Mouse (Mus musculus) forebrain, embryonic 11.5 days (tissue): ENCODE measurements at regions not wholly inside any gene's neighbourhood (a gene's known extent, or its start where the extent isn't known, plus 50 kb on each side); places are given as distances from the start of the nearest gene placed in this dataset.

ENCODE experiments used
- ATAC-seq: fragments of 200-750 bp; cut with Nextera tagmentation; replicated peaks from 2 replicates; pipeline ENCODE4 v1.8.0; 2017; ENCODE audit warnings: moderate TSS enrichment; ENCODE audit not compliant: low FRiP score
- DNase-seq: peaks from one replicate; pipeline ENCODE4 v3.0.0-alpha.2; 2017; ENCODE audit warnings: low spot score
- H3K27ac ChIP-seq: fragments of 300-500 bp; sonication (generic); 2 replicates; pipeline ENCODE4 v1.5.1; 2014; ENCODE audit warnings: low read depth, low read length
- H3K27me3 ChIP-seq: fragments of 300-500 bp; sonication (generic); 2 replicates; pipeline ENCODE4 v1.6.1; 2014; ENCODE audit warnings: mild to moderate bottlenecking, low read length, mixed read lengths; ENCODE audit not compliant: control insufficient read depth, insufficient read depth
- H3K36me3 ChIP-seq: fragments of 300-500 bp; sonication (generic); 2 replicates; pipeline ENCODE4 v1.6.1; 2014; ENCODE audit warnings: mild to moderate bottlenecking, low read length, moderate library complexity, mixed read lengths; ENCODE audit not compliant: control insufficient read depth, insufficient read depth
- H3K4me1 ChIP-seq: fragments of 300-500 bp; sonication (generic); replicated peaks from 2 replicates; pipeline ENCODE4 v1.6.1; 2014; ENCODE audit warnings: low read length, mixed read lengths; ENCODE audit not compliant: control insufficient read depth, insufficient read depth
- H3K4me2 ChIP-seq: fragments of 300-500 bp; sonication (generic); 2 replicates; pipeline ENCODE4 v1.6.1; 2014; ENCODE audit warnings: low read depth, mild to moderate bottlenecking, low read length, moderate library complexity, mixed read lengths; ENCODE audit not compliant: severe bottlenecking
- H3K4me3 ChIP-seq: fragments of 300-500 bp; sonication (generic); 2 replicates; pipeline ENCODE4 v1.5.1; 2014; ENCODE audit warnings: low read depth, low read length
- H3K9ac ChIP-seq: fragments of 300-500 bp; sonication (generic); 2 replicates; pipeline ENCODE4 v1.6.1; 2014; ENCODE audit warnings: low read length
- H3K9me3 ChIP-seq: fragments of 300-500 bp; sonication (generic); 2 replicates; pipeline ENCODE4 v1.6.1; 2016; ENCODE audit warnings: low read length, mixed read lengths; ENCODE audit not compliant: control insufficient read depth
- WGBS: fragments of 180-500 bp; shearing (Covaris S2); extraction: QIAGEN DNeasy Blood & Tissue Kit; methylation state at CpG from one replicate; pipeline ENCODE4 v1.1.7; 2014; 5-methylcytosine and 5-hydroxymethylcytosine counted together

DNA sequence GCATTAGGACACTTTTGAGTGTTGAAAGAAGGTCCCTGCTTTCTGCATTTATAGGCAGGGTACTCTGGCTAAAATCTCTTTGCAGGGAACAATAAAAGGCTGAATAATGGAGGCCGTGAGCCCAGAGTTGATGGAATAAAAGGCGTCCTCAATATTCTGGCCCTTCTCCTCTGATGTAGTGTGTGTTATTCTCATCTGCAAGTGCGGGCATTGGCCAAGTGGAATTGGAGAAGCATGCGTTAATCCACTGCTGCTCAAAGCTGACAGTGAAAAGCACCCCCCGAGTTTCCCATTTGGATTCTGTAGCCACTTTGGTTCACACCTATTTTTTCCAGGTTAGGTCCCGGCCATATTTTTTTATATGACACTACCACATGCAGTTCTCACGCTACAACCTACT is 168.7 kb upstream of the Tbx18 start:
- Histone ChIP-seq H3K36me3 (no peaks in the 10 kb centered on the region), H3K4me3 (no peak overlapping the region), H3K27me3 (no peaks in the 10 kb centered on the region), H3K9ac (no peak overlapping the region), H3K27ac (no peak overlapping the region), H3K9me3 (no peaks in the 10 kb centered on the region), H3K4me2 (no peak overlapping the region), H3K4me1 (no peaks in the 10 kb centered on the region)
- DNase-seq = no peak
- ATAC-seq = no peak
- WGBS = 63% methylated on average over 7 of the region's 7 CpGs

DNA sequence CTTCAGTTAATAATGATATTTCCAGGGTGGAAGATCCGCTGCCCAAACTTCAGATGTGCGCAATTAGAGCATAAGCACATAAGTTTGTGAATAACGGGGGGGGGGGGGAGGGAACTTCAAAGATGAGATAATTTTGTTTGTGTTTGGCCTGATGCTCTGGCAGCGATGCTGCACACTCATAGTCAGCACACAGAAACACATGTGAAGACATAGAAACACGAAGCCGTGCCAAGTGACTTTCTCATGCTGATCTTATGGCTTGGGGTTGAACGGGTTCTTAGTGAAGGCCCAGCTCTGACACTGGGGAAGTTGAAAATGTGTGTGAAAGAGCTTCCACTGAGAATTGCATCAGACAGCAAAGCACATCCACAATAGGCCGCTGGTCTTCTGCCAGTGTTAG is 190.2 kb upstream of the Tbx18 start:
- Histone ChIP-seq H3K9ac (no peak overlapping the region), H3K36me3 (no peaks in the 10 kb centered on the region), H3K27ac (no peak overlapping the region), H3K4me3 (no peak overlapping the region), H3K27me3 (no peaks in the 10 kb centered on the region), H3K4me2 (no peak overlapping the region), H3K4me1 (no peaks in the 10 kb centered on the region), H3K9me3 (no peaks in the 10 kb centered on the region)
- ATAC-seq (no peak), DNase-seq (no peak)
- WGBS = 91% methylated on average over 8 of the region's 8 CpGs

DNA sequence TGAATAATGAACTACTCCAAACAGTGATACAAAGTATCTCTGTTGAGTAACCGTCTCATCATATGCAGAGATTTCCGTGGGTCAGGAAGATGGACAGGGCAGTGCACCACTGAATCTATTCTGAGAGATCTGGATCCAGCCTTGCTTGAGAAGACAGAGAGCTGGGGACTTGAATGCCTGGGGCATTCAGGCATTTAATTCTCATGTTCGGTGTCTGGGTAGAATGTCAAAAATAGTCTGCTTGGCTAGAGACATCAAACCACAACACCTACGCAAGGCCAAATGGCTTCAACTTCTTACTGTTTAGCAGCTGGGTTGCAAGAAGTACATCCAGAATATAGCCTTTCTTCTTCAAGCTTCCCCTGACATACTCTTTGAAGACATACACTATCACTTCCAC is 194.1 kb upstream of the Tbx18 start:
- Histone ChIP-seq H3K27me3 (no peaks in the 10 kb centered on the region), H3K4me1 (no peaks in the 10 kb centered on the region), H3K4me3 (no peak overlapping the region), H3K27ac (no peak overlapping the region), H3K9me3 (no peaks in the 10 kb centered on the region), H3K4me2 (no peak overlapping the region), H3K36me3 (no peaks in the 10 kb centered on the region), H3K9ac (no peak overlapping the region)
- DNase-seq (no peak), ATAC-seq (no peak)
- 90% methylated on average over 4 of the region's 4 CpGs for WGBS

DNA sequence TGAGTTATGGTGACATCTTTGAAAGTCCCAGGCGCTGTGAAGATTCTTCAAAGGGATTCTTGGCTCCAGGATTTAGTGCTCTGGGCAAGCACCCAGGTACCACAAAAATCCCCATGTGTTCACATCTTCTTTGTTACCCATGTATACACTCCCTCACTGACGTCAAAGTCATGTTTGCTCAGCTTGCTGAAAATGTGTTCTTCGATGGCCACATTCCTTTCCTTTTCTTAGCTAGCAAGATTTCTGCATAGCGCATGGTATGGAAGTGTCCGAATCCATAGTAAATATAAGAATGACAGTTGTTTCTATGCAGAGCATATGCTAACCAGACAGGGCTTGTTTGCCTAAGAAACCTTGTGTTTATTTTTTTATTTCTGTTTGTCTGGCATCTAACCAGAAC is 202.2 kb upstream of the Tbx18 start:
- Histone ChIP-seq H3K9me3 (no peaks in the 10 kb centered on the region), H3K4me2 (no peak overlapping the region), H3K4me3 (no peak overlapping the region), H3K27me3 (no peaks in the 10 kb centered on the region), H3K9ac (no peak overlapping the region), H3K4me1 (no peaks in the 10 kb centered on the region), H3K27ac (no peak overlapping the region), H3K36me3 (no peaks in the 10 kb centered on the region)
- no peak for DNase-seq
- ATAC-seq = no peak
- 84% methylated on average over 5 of the region's 5 CpGs for WGBS

DNA sequence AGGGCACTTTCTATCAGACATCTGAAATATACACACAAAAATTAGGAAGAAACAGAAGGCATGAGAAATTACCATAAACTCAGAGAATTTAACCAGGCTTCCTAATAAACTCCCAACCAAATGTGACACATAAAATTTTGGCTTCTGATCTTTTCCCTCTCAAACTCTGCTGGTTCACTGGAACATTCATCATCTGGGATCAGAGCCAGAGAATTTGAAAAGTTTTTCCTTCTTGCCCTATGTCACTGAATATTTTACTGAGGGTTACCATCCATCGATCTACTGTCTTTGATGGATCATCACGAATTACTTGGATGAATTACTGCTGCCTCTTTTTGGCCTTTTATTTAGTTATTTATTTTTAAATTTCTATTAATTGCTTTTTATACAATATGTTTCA is 221.4 kb upstream of the Tbx18 start:
- Histone ChIP-seq H3K9ac (no peak overlapping the region), H3K36me3 (no peaks in the 10 kb centered on the region), H3K4me1 (no peaks in the 10 kb centered on the region), H3K27me3 (no peaks in the 10 kb centered on the region), H3K27ac (no peak overlapping the region), H3K4me2 (no peak overlapping the region), H3K9me3 (no peaks in the 10 kb centered on the region), H3K4me3 (no peak overlapping the region)
- no peak for DNase-seq
- WGBS = 97% methylated on average over 2 of the region's 2 CpGs
- ATAC-seq = no peak

DNA sequence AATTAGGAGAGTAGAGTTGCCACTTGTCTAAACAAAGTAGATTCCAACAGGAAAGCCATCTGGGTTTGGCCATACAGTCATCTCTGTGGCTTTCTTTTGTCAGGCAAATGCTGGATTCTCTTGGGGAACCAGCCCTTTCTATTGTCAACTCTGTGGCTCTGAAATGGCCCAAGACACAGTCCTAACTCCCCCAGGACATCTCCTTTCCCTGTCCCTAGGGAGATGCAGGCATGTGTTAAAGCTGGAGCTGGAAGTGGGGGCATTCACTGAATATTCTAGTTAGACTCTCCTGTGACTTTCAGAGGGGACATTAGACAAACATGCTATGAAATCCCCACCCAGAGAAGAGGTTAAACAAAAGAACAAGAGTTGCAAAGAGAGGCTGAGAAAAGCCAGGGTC is 223.9 kb upstream of the Tbx18 start:
- Histone ChIP-seq H3K9me3 (no peaks in the 10 kb centered on the region), H3K4me1 (no peaks in the 10 kb centered on the region), H3K27me3 (no peaks in the 10 kb centered on the region), H3K9ac (no peak overlapping the region), H3K4me2 (no peak overlapping the region), H3K27ac (no peak overlapping the region), H3K36me3 (no peaks in the 10 kb centered on the region), H3K4me3 (no peak overlapping the region)
- DNase-seq = no peak
- ATAC-seq = no peak

DNA sequence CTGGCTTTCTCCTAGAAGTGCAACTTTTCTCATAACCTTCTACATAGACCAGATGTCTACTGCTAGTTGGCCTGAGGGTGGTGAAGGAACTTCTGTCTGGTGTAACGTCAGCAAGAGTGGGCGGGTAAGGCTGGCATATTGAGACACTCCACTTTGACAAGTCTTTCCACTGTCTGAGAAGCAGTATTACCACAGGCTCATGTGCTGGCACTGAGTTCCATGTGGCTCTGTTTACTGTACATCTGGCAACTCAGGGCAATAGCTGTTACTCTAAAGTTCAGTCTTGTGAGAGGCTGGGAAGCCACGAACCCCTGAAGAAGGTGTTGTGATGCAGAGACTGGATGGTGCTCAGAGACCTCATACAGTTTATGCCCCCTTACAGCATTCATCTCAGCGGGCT is 230.7 kb upstream of the Tbx18 start:
- Histone ChIP-seq H3K4me2 (no peak overlapping the region), H3K9me3 (no peaks in the 10 kb centered on the region), H3K9ac (no peak overlapping the region), H3K27me3 (no peaks in the 10 kb centered on the region), H3K4me1 (no peaks in the 10 kb centered on the region), H3K4me3 (no peak overlapping the region), H3K27ac (no peak overlapping the region), H3K36me3 (no peaks in the 10 kb centered on the region)
- no peak for ATAC-seq
- DNase-seq = no peak
- 93% methylated on average over 4 of the region's 4 CpGs for WGBS

DNA sequence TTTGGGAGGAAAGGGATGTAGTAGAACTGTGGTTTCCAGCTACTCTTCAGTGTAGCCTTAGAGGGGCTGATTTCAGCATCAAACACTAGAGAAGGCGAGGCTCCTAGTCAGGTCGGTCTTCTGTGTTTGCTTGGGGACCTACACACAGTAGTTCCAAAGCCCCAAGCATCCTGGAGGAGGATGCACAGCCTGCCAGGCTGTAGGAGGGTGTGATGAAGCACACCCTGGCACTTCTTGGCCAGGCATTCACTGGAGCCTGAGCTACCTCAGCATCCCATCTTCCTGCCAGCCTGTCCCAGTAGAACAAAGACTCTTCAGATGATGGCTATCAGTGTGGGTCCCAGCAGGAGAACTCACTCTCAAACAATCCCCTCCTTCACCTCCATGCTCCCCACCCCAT is 233.4 kb upstream of the Tbx18 start:
- Histone ChIP-seq H3K4me1 (no peaks in the 10 kb centered on the region), H3K27ac (no peak overlapping the region), H3K36me3 (no peaks in the 10 kb centered on the region), H3K9ac (no peak overlapping the region), H3K9me3 (no peaks in the 10 kb centered on the region), H3K4me3 (no peak overlapping the region), H3K4me2 (no peak overlapping the region), H3K27me3 (no peaks in the 10 kb centered on the region)
- ATAC-seq (no peak), DNase-seq (no peak)
- 78% methylated on average over 2 of the region's 2 CpGs for WGBS

DNA sequence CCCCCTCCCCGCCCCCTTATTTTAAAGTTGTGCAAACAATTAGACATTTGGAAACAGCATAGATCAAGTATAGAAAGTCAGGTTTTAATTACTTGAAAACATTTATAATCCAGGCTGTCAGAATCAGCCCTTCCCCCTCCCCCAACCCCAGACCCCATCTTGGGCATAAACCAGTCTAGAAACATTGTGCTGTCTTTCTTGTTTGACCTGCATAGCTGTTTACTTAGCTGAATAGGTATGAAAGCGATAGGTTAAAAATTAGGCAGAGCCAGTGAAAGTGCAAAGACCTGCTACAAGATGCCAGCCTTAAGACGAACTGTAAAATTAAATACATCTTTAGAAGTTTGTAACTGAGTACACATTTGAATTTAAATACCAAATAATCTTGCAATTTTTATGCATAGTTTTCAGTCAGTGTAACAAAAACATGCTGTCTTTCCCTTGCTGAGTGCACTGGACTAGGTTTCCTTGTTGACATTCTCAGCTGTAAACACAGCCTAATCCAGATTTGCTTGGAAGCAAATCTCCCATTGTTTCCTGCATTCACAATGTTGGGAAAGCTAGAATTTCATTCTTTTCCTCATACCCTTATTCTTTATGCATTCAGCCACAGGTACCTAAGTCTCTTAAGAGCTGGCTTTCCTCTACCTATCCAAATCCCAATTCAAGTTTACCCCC is 234.2 kb upstream of the Tbx18 start:
- Histone ChIP-seq H3K4me1 (no peaks in the 10 kb centered on the region), H3K27me3 (no peaks in the 10 kb centered on the region), H3K36me3 (no peaks in the 10 kb centered on the region), H3K9me3 (no peaks in the 10 kb centered on the region), H3K27ac (no peak overlapping the region), H3K4me2 (no peak overlapping the region), H3K4me3 (no peak overlapping the region), H3K9ac (no peak overlapping the region)
- ATAC-seq = no peak
- DNase-seq = no peak
- 72% methylated on average over 3 of the region's 3 CpGs for WGBS
